Comparison of ENCODE assay signal across 17 mouse cellular contexts in the genomic region with DNA sequence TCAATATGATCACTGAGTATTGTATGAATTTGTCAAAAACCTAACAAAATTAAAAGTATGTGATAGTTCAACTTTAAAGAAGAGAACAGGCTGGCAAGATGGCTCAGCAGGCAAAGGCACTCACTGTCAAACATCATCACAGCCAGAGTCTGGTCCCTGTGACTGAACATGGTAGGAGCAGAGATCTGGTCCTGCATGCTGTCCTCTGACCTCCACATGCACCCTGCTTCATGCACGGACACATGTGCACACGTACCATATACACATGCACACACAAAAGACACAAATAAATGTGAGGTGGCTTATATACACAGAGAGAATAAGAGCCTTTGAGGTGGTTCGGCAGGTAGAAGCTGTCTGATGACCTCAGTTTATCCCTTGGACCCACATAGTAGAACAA. TPM values are rescaled to one million over a fixed set of nuclear protein-coding genes. Genes with fewer than 3 reads are reported as not detected.
"Had no signal": no experiment of that assay in that cellular context is flagged by ENCODE, and none has a peak within 500 bp of the region (broad histone marks: within the 10 kb centered on the region; RNA-seq: fewer than 3 reads in every experiment).

No protein-coding gene starts in this region.

- H3K4me1 ChIP-seq: lung, embryonic 15.5 days; megakaryocyte, embryonic 14.5 days; midbrain, embryonic 13.5 days; midbrain, embryonic 15.5 days; neural tube, embryonic 12.5 days; stomach, embryonic 15.5 days had no signal

- H3K4me2 ChIP-seq: lung, embryonic 15.5 days; midbrain, embryonic 11.5 days; midbrain, embryonic 13.5 days; midbrain, embryonic 15.5 days; neural tube, embryonic 12.5 days; stomach, embryonic 15.5 days had no signal

- H3K27me3 ChIP-seq: midbrain, embryonic 13.5 days; midbrain, embryonic 15.5 days; neural tube, embryonic 12.5 days; stomach, embryonic 15.5 days had no signal

- H3K4me3 ChIP-seq: lung, embryonic 15.5 days; megakaryocyte, embryonic 14.5 days; midbrain, embryonic 13.5 days; midbrain, embryonic 15.5 days; neural tube, embryonic 12.5 days; stomach, embryonic 15.5 days had no signal

- H3K9me3 ChIP-seq: lung, embryonic 15.5 days; megakaryocyte, embryonic 14.5 days; midbrain, embryonic 13.5 days; midbrain, embryonic 15.5 days; neural tube, embryonic 12.5 days; stomach, embryonic 15.5 days had no signal

- ATAC-seq: lung, postnatal 0 days; midbrain, embryonic 13.5 days; midbrain, embryonic 15.5 days had no signal

- H3K36me3 ChIP-seq: lung, embryonic 15.5 days; midbrain, embryonic 13.5 days; midbrain, embryonic 15.5 days; neural tube, embryonic 12.5 days; stomach, embryonic 15.5 days had no signal

- H3K9ac ChIP-seq: lung, embryonic 15.5 days; midbrain, embryonic 13.5 days; midbrain, embryonic 15.5 days; neural tube, embryonic 12.5 days; stomach, embryonic 15.5 days had no signal

- H3K27ac ChIP-seq: lung, embryonic 15.5 days; macrophage; midbrain, embryonic 13.5 days; midbrain, embryonic 15.5 days; neural tube, embryonic 12.5 days; stomach, embryonic 15.5 days; stomach, postnatal 0 days had no signal

RNA-seq across cellular contexts. Expression of a gene that starts 11.2 kb away (rescaled TPM):
- polyA plus RNA-seq: macrophage had no signal

RNA-seq across cellular contexts. Expression of a gene that starts 19.4 kb away (rescaled TPM):
- polyA plus RNA-seq: macrophage; testis, adult 2 months had no signal

RNA-seq across cellular contexts. Expression of a gene that starts 21.3 kb away (rescaled TPM):
- polyA plus RNA-seq: lung, adult 2 months; lung, embryonic 15.5 days; lung, postnatal 0 days; macrophage; midbrain, embryonic 11.5 days; midbrain, embryonic 13.5 days; midbrain, embryonic 15.5 days; midbrain, postnatal 0 days; neural tube, embryonic 12.5 days; neural tube, embryonic 14.5 days; spleen, adult 2 months; stomach, embryonic 15.5 days; stomach, postnatal 0 days; testis, adult 2 months; thymus, adult 2 months; urinary bladder, adult 2 months had no signal

RNA-seq across cellular contexts. Expression of a gene that starts 23.0 kb away (rescaled TPM):
- polyA plus RNA-seq: lung, adult 2 months; lung, postnatal 0 days; macrophage; midbrain, embryonic 11.5 days; spleen, adult 2 months; testis, adult 2 months had no signal

RNA-seq across cellular contexts. Expression of a gene that starts 29.6 kb away (rescaled TPM):
- polyA plus RNA-seq: macrophage had no signal
